Mouse (Mus musculus): ENCODE measurements around the gene Agbl3.

- no peak for TF ChIP-seq CTCF (IDR thresholded peaks at IDR 0.05; ENCODE audit: low read depth, low read length)
- TF ChIP-seq EP300 (IDR thresholded peaks at IDR 0.05; ENCODE audit: insufficient read depth, low read depth, low read length) = no peak
These were observed 120.8 kb downstream of the Agbl3 start for GRCm38 (mm10) chr6:34900990-34901389.

Measured in ES-Bruce4 (cell line).